Mouse (Mus musculus): ENCODE measurements around the gene Tcp1. TPM values are rescaled to one million over a fixed set of nuclear protein-coding genes. Genes with fewer than 3 reads are reported as not detected.
"Not testable (repeated sequence)": the region's sequence is repeated elsewhere in the genome, so short reads cannot be mapped to it uniquely, and the experiment has no call there.

Gene Tcp1
- polyA plus RNA-seq, 2 experiments from 2014 or later = 221 to 225 TPM

GRCm38 (mm10) chr17:12915881-12916583, 531 bp downstream of the Tcp1 start, which contains the start of gene Mrpl18:
TSS of gene Mrpl18 (minus strand) at chr17:12916345.
- peak; percentile 93 for ATAC-seq

- ATAC-seq = peak; percentile 40
Observed at GRCm38 (mm10) chr17:12916588-12917380, 1.3 kb downstream of the Tcp1 start.

GRCm38 (mm10) chr17:12921073-12921472, 5.6 kb downstream of the Tcp1 start:
- ATAC-seq = no peak

- no peak for ATAC-seq
Observed at GRCm38 (mm10) chr17:12925001-12925400, 9.5 kb downstream of the Tcp1 start.

GRCm38 (mm10) chr17:12925703-12926180, 10.2 kb downstream of the Tcp1 start:
- no peak for ATAC-seq

- not testable (repeated sequence) for ATAC-seq
Observed at GRCm38 (mm10) chr17:12931576-12931975, 16.1 kb downstream of the Tcp1 start.

- no peak for ATAC-seq
Observed at GRCm38 (mm10) chr17:12935719-12936118, 20.2 kb downstream of the Tcp1 start.

GRCm38 (mm10) chr17:12937412-12937970, 22.0 kb downstream of the Tcp1 start:
- no peak for ATAC-seq

GRCm38 (mm10) chr17:12938077-12938476, 22.6 kb downstream of the Tcp1 start:
- no peak for ATAC-seq

GRCm38 (mm10) chr17:12939377-12940148, 24.1 kb downstream of the Tcp1 start:
- ATAC-seq = peak; percentile 5

GRCm38 (mm10) chr17:12940151-12940805, 24.8 kb downstream of the Tcp1 start, which contains the start of gene Acat3:
TSS of gene Acat3 (minus strand) at chr17:12940600.
- peak; percentile 20 for ATAC-seq

- ATAC-seq = no peak
Observed at GRCm38 (mm10) chr17:12941543-12942260, 26.2 kb downstream of the Tcp1 start.

- ATAC-seq = peak; percentile 34
Observed at GRCm38 (mm10) chr17:12942459-12943162, 27.1 kb downstream of the Tcp1 start.

- ATAC-seq = no peak
Observed at GRCm38 (mm10) chr17:12949669-12950068, 34.2 kb downstream of the Tcp1 start.

- ATAC-seq = no peak
Observed at GRCm38 (mm10) chr17:12956664-12957063, 41.2 kb downstream of the Tcp1 start.

- not testable (repeated sequence) for ATAC-seq
Observed at GRCm38 (mm10) chr17:12959377-12959776, 43.9 kb downstream of the Tcp1 start.

- peak; percentile 96 for ATAC-seq
Observed at GRCm38 (mm10) chr17:12960331-12960873, 44.9 kb downstream of the Tcp1 start, which contains the start of gene Acat2. TSS of gene Acat2 (minus strand) at chr17:12960747.

GRCm38 (mm10) chr17:12963476-12963875, 48.0 kb downstream of the Tcp1 start:
- no peak for ATAC-seq

- ATAC-seq = no peak
Observed at GRCm38 (mm10) chr17:12967173-12967572, 51.7 kb downstream of the Tcp1 start.

- no peak for ATAC-seq
Observed at GRCm38 (mm10) chr17:12973851-12974250, 58.4 kb downstream of the Tcp1 start.

All from CD4-positive, CD25-positive, alpha-beta regulatory T cell, adult 4 months (primary cell).